Mouse (Mus musculus) c-Kit-negative CD71-positive TER-119-positive erythroid progenitor cells, embryonic 14.5 days (primary cell): Measurements from ENCODE around the gene Zfp365.

Experiments
- DNase-seq: peaks from one replicate; pipeline ENCODE4 v3.0.0-alpha.2; 2013; ENCODE audit warnings: low read depth, low spot score

Gene Zfp365

GRCm38 (mm10) chr10:67903387-67903786, 9.1 kb downstream of the Zfp365 start:
- no peak for DNase-seq

GRCm38 (mm10) chr10:67901179-67901578, 11.3 kb downstream of the Zfp365 start:
- DNase-seq: no peak

- DNase-seq: no peak
Measured at GRCm38 (mm10) chr10:67898949-67899675, 13.3 kb downstream of the Zfp365 start.

GRCm38 (mm10) chr10:67898355-67898935, 14.0 kb downstream of the Zfp365 start:
- no peak for DNase-seq

- DNase-seq: no peak
Measured at GRCm38 (mm10) chr10:67897281-67897680, 15.2 kb downstream of the Zfp365 start.

GRCm38 (mm10) chr10:67894683-67895082, 17.8 kb downstream of the Zfp365 start:
- DNase-seq: no peak

GRCm38 (mm10) chr10:67894059-67894458, 18.4 kb downstream of the Zfp365 start:
- no peak for DNase-seq

- no peak for DNase-seq
Measured at GRCm38 (mm10) chr10:67893226-67893625, 19.2 kb downstream of the Zfp365 start.

GRCm38 (mm10) chr10:67891126-67891525, 21.3 kb downstream of the Zfp365 start:
- DNase-seq: no peak

- no peak for DNase-seq
Measured at GRCm38 (mm10) chr10:67887971-67888370, 24.5 kb downstream of the Zfp365 start.

- DNase-seq: no peak
Measured at GRCm38 (mm10) chr10:67880692-67881091, 31.8 kb downstream of the Zfp365 start.

GRCm38 (mm10) chr10:67871811-67872210, 40.7 kb downstream of the Zfp365 start:
- no peak for DNase-seq

GRCm38 (mm10) chr10:67868234-67868633, 44.2 kb downstream of the Zfp365 start:
- no peak for DNase-seq

GRCm38 (mm10) chr10:67865841-67866240, 46.6 kb downstream of the Zfp365 start:
- DNase-seq: no peak

GRCm38 (mm10) chr10:67865063-67865462, 47.4 kb downstream of the Zfp365 start:
- DNase-seq: no peak

GRCm38 (mm10) chr10:67862331-67862730, 50.1 kb downstream of the Zfp365 start:
- no peak for DNase-seq

GRCm38 (mm10) chr10:67858878-67859277, 53.6 kb downstream of the Zfp365 start:
- DNase-seq: peak; percentile 19

- DNase-seq: no peak
Measured at GRCm38 (mm10) chr10:67857561-67857906, 54.9 kb downstream of the Zfp365 start.

- DNase-seq: no peak
Measured at GRCm38 (mm10) chr10:67856791-67857560, 55.5 kb downstream of the Zfp365 start.

GRCm38 (mm10) chr10:67855760-67856159, 56.7 kb downstream of the Zfp365 start:
- no peak for DNase-seq

- no peak for DNase-seq
Measured at GRCm38 (mm10) chr10:67852411-67852810, 60.1 kb downstream of the Zfp365 start.

- no peak for DNase-seq
Measured at GRCm38 (mm10) chr10:67851079-67851478, 61.4 kb downstream of the Zfp365 start.
